Mouse (Mus musculus): ENCODE measurements around the gene Olfr985. TPM values are rescaled to one million over a fixed set of nuclear protein-coding genes. Genes with fewer than 3 reads are reported as not detected.

Gene Olfr985
- polyA plus RNA-seq (2014; fragmentation: Nextera tagmentation; extraction: Ambion mirVana): not detected in 2 replicates

DNA sequence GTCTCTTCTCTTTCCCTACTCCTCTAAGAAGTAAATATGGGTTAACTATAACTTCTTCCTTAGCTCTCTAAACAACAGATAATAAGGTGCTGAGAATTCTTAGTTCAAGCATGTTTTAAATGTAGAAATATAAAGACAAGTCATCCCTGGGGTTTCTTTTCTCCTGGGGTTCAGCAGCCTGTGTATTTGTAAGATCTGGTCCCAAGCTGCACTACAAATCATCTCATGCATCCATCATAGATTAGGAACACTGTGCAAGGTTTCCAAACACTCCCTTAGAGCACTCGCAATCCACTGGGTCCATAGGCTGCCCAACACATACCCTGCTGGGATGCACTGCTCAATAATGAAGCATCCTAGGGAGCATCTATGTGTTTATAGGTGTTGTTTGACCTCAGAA lies at the start of gene Olfr985:
TSS of gene Olfr985 (minus strand) at position 101 of the 400 bp plus-strand sequence.
- Histone ChIP-seq H3K36me3 (ENCODE audit: control insufficient read depth, insufficient read depth, low read length) (no peaks in the 10 kb centered on the region), H3K9ac (ENCODE audit: low read depth, low read length) (no peak within 1 kb of the TSS), H3K9me3 (ENCODE audit: control insufficient read depth, low read length) (no peaks in the 10 kb centered on the region), H3K4me3 (ENCODE audit: low read depth, low read length) (no peak within 1 kb of the TSS), H3K4me1 (replicated peaks; ENCODE audit: control insufficient read depth, insufficient read depth, low read length) (no peaks in the 10 kb centered on the region), H3K4me2 (no peak within 1 kb of the TSS), H3K27me3 (replicated peaks; ENCODE audit: control insufficient read depth, insufficient read depth, low read length) (no peaks in the 10 kb centered on the region), H3K27ac (ENCODE audit: low read depth, low read length) (no peak within 1 kb of the TSS)
- DNase-seq (ENCODE audit: low spot score) (no peak), ATAC-seq (replicated peaks; ENCODE audit: low FRiP score) (no peak)
- WGBS: 74% methylated on average over 1 of the region's 1 CpGs

DNA sequence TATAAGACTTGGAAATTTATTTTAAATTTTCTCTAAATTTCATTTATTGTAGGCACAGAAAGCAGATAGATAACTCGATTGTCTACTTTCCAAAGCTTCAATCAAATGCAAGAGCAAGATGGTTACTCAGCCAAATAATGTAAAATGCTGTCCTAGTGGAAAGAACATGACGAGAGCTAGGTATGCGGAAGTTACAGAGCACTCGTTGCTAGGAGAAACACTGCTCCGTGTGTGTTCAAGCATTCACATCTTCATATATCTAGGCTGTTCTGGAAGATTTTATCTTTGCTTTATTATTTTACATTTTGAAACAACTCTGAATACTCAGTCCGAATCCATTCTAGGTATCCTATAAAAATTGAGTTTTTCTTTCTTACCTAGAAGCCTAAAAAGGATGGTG lies 47.0 kb upstream of the Olfr985 start:
- Histone ChIP-seq H3K9ac (ENCODE audit: low read depth, low read length) (no peak overlapping the region), H3K27ac (ENCODE audit: low read depth, low read length) (no peak overlapping the region), H3K4me1 (replicated peaks; ENCODE audit: control insufficient read depth, insufficient read depth, low read length) (no peaks in the 10 kb centered on the region), H3K4me2 (no peak overlapping the region), H3K4me3 (ENCODE audit: low read depth, low read length) (no peak overlapping the region), H3K36me3 (ENCODE audit: control insufficient read depth, insufficient read depth, low read length) (no peaks in the 10 kb centered on the region), H3K9me3 (ENCODE audit: control insufficient read depth, low read length) (no peaks in the 10 kb centered on the region), H3K27me3 (replicated peaks; ENCODE audit: control insufficient read depth, insufficient read depth, low read length) (no peaks in the 10 kb centered on the region)
- ATAC-seq (replicated peaks; ENCODE audit: low FRiP score): no peak
- 80% methylated on average over 6 of the region's 6 CpGs for WGBS
- no peak for DNase-seq (ENCODE audit: low spot score)

DNA sequence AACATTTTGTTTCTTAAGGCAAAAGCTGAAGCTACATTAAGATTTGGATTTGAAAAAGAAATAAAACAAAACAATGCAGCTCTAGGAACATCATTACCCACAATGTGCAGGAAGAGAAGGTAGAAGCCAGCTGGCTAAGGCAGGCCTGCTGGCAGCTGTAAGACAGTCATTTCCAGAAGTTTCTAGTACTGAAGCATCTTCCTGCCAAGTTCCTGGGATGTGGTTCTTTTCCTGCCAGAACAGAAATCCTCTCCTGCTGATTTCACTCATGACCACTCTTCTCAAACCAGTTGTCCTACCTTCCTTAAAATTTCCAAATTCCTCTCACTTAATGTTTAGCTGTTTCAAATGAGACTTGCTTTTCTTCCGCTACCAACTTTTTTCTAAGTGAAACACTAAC lies 36.5 kb upstream of the Olfr985 start:
- H3K4me2 ChIP-seq: no peak overlapping the region
- no peak for ATAC-seq (replicated peaks; ENCODE audit: low FRiP score)
- H3K4me1 ChIP-seq (replicated peaks; ENCODE audit: control insufficient read depth, insufficient read depth, low read length): no peaks in the 10 kb centered on the region
- DNase-seq (ENCODE audit: low spot score): no peak
- no peaks in the 10 kb centered on the region for H3K27me3 ChIP-seq (replicated peaks; ENCODE audit: control insufficient read depth, insufficient read depth, low read length)
- H3K9ac ChIP-seq (ENCODE audit: low read depth, low read length): no peak overlapping the region
- 82% methylated on average over 1 of the region's 1 CpGs for WGBS
- H3K27ac ChIP-seq (ENCODE audit: low read depth, low read length): no peak overlapping the region
- H3K36me3 ChIP-seq (ENCODE audit: control insufficient read depth, insufficient read depth, low read length): no peaks in the 10 kb centered on the region
- no peaks in the 10 kb centered on the region for H3K9me3 ChIP-seq (ENCODE audit: control insufficient read depth, low read length)
- no peak overlapping the region for H3K4me3 ChIP-seq (ENCODE audit: low read depth, low read length)

DNA sequence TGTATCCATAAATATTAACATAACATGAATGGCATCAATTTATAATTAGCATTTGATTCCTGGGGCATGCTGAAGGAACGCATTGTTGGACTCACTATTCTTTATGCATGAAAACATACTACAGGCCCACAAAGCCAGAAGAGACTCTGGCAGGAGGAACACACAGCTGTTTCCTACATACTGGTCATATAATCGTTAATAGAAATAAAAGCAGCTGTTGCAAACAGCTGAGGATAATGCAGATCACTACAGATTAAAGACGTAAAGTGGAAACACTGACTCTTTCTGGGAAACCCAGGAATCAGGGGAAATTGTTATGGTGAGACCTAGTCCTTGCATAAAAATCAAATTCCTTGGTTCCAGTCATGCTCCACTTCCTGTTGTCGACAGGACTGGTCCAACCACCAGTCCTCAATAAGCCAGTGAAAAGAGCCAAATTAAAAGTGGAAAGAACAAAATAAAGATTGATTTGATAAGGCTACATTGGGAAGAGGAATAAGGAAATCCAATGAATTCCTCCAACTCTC lies 25.2 kb upstream of the Olfr985 start:
- Histone ChIP-seq H3K4me3 (ENCODE audit: low read depth, low read length) (no peak overlapping the region), H3K4me1 (replicated peaks; ENCODE audit: control insufficient read depth, insufficient read depth, low read length) (no peaks in the 10 kb centered on the region), H3K27me3 (replicated peaks; ENCODE audit: control insufficient read depth, insufficient read depth, low read length) (no peaks in the 10 kb centered on the region), H3K27ac (ENCODE audit: low read depth, low read length) (no peak overlapping the region), H3K36me3 (ENCODE audit: control insufficient read depth, insufficient read depth, low read length) (no peaks in the 10 kb centered on the region), H3K9me3 (ENCODE audit: control insufficient read depth, low read length) (no peaks in the 10 kb centered on the region), H3K9ac (ENCODE audit: low read depth, low read length) (no peak overlapping the region), H3K4me2 (no peak overlapping the region)
- ATAC-seq (replicated peaks; ENCODE audit: low FRiP score): no peak
- 79% methylated on average over 4 of the region's 4 CpGs for WGBS
- no peak for DNase-seq (ENCODE audit: low spot score)

DNA sequence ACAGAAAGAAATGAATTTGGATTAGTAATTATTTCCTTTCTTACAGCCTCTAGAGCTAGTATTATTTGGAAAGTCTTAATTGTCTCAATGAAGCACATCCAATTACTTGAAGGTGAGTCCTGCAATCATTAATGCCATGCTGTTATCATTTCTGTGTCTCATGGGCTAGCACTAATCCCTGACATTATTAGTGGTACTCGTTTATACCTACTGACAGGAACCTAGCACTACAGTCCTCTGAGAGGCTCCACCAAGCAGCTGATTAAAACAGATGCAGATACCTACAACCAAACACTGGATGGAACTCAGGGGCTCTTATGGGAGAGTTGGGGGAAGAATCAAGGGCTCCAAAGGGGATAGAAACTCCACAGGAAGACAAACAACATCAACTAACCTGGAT lies 11.6 kb upstream of the Olfr985 start:
- H3K4me3 ChIP-seq (ENCODE audit: low read depth, low read length): no peak overlapping the region
- H3K36me3 ChIP-seq (ENCODE audit: control insufficient read depth, insufficient read depth, low read length): no peaks in the 10 kb centered on the region
- DNase-seq (ENCODE audit: low spot score) (no peak), ATAC-seq (replicated peaks; ENCODE audit: low FRiP score) (no peak)
- no peaks in the 10 kb centered on the region for H3K27me3 ChIP-seq (replicated peaks; ENCODE audit: control insufficient read depth, insufficient read depth, low read length)
- no peaks in the 10 kb centered on the region for H3K4me1 ChIP-seq (replicated peaks; ENCODE audit: control insufficient read depth, insufficient read depth, low read length)
- H3K4me2 ChIP-seq: no peak overlapping the region
- no peak overlapping the region for H3K27ac ChIP-seq (ENCODE audit: low read depth, low read length)
- no peak overlapping the region for H3K9ac ChIP-seq (ENCODE audit: low read depth, low read length)
- no peaks in the 10 kb centered on the region for H3K9me3 ChIP-seq (ENCODE audit: control insufficient read depth, low read length)
- WGBS: 67% methylated on average over 1 of the region's 1 CpGs

DNA sequence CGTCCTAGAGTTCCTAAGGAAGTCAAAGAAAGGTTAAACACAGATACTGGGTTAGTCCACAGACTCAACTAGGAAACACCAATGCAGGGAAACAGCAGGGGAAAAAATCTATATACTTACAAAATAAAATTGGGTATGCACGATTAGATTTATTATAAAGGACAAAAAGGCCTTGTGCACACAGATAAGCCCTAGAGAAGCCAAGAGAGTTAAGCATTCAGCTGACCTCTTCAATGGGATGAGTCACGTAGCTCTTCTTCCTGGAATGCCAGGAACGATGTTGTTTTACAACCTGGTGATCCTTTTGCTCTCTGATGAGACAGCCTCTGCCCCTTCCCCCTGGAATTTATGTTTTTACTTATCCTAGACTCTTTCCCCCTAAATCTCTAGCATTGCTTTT lies 9.5 kb upstream of the Olfr985 start:
- Histone ChIP-seq H3K4me1 (replicated peaks; ENCODE audit: control insufficient read depth, insufficient read depth, low read length) (no peaks in the 10 kb centered on the region), H3K9me3 (ENCODE audit: control insufficient read depth, low read length) (no peaks in the 10 kb centered on the region), H3K36me3 (ENCODE audit: control insufficient read depth, insufficient read depth, low read length) (no peaks in the 10 kb centered on the region), H3K27me3 (replicated peaks; ENCODE audit: control insufficient read depth, insufficient read depth, low read length) (no peaks in the 10 kb centered on the region), H3K9ac (ENCODE audit: low read depth, low read length) (no peak overlapping the region), H3K4me3 (ENCODE audit: low read depth, low read length) (no peak overlapping the region), H3K4me2 (no peak overlapping the region), H3K27ac (ENCODE audit: low read depth, low read length) (no peak overlapping the region)
- no peak for DNase-seq (ENCODE audit: low spot score)
- no peak for ATAC-seq (replicated peaks; ENCODE audit: low FRiP score)
- WGBS: 56% methylated on average over 4 of the region's 4 CpGs

DNA sequence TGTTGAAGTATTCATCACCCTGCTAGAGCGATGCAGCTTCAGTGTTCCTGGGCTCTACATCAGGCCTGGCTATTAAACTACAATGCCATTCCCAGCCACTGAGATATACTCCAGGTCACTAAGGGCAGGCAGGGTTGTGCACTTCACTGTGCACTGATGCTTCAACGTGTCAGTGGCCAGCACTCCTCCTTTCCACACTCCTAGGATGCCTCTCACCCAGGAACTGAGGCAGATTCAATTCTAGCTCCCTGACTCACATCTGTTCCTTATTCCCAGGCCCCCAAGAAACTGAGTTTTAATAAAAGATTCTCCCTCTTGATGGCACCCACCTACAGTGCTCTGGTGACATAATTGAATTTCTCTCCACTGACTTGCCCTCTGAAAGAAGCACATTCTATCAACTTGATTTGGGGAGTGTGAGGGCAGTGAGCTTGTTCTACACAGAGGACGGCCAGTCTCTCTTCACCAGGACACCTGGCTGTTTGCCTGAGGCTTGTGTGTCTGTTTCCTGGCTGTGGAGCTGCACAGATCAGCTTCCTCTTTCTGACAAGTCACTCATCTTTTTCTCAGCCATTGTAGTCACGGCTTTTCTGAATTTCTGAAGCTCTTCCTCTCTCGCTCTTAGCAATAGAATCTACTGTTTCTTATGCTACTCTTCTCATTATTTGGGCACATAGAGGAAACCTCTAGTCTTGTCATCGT lies 7.2 kb upstream of the Olfr985 start:
- H3K4me1 ChIP-seq (replicated peaks; ENCODE audit: control insufficient read depth, insufficient read depth, low read length): no peaks in the 10 kb centered on the region
- no peak overlapping the region for H3K27ac ChIP-seq (ENCODE audit: low read depth, low read length)
- H3K9ac ChIP-seq (ENCODE audit: low read depth, low read length): no peak overlapping the region
- H3K4me3 ChIP-seq (ENCODE audit: low read depth, low read length): no peak overlapping the region
- DNase-seq (ENCODE audit: low spot score) (no peak), ATAC-seq (replicated peaks; ENCODE audit: low FRiP score) (no peak)
- 63% methylated on average over 6 of the region's 6 CpGs for WGBS
- H3K27me3 ChIP-seq (replicated peaks; ENCODE audit: control insufficient read depth, insufficient read depth, low read length): no peaks in the 10 kb centered on the region
- no peaks in the 10 kb centered on the region for H3K9me3 ChIP-seq (ENCODE audit: control insufficient read depth, low read length)
- H3K4me2 ChIP-seq: no peak overlapping the region
- H3K36me3 ChIP-seq (ENCODE audit: control insufficient read depth, insufficient read depth, low read length): no peaks in the 10 kb centered on the region

DNA sequence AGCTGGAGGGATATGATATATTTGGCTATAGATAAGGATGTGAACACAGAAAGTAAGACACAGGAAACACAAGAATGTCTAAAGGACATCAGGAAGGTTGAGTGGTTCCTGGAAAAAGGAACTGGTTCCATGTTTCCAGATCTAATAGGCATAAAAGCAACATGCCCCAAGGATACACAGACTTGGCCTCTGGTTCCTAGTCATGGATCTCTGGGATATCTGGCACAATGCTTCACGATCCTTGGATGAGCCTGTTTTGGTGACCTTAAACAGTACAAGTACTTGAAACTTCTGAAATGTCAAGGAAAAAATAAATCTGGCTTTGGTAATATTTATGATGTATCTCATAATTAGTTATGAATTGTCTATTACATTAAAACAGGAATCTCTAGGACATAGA lies 572 bp upstream of the Olfr985 start:
- DNase-seq (ENCODE audit: low spot score): no peak
- H3K27ac ChIP-seq (ENCODE audit: low read depth, low read length): no peak overlapping the region
- 73% methylated on average over 1 of the region's 1 CpGs for WGBS

DNA sequence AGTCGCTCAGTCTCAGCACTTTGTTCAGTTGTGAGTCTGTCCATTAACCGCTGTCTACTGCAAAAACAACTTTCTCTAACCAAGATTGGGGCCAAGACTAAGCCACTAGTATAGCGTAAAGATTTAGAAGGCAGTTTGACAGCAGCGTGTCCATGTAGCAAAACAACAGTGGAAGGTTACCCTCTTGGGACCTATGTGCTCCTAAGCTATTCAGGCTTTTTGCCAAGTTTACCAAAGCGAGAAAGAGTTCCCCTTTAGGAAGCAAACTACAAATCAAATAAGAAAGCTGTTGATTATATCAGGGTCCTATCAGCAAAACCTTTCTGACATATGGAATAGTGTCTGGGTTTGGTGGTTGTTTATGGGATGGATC lies 12.7 kb downstream of the Olfr985 start:
- H3K4me3 ChIP-seq (ENCODE audit: low read depth, low read length): no peak overlapping the region
- H3K27me3 ChIP-seq (replicated peaks; ENCODE audit: control insufficient read depth, insufficient read depth, low read length): no peaks in the 10 kb centered on the region
- H3K4me2 ChIP-seq: no peak overlapping the region
- no peaks in the 10 kb centered on the region for H3K4me1 ChIP-seq (replicated peaks; ENCODE audit: control insufficient read depth, insufficient read depth, low read length)
- ATAC-seq (replicated peaks; ENCODE audit: low FRiP score) (no peak), DNase-seq (ENCODE audit: low spot score) (no peak)
- H3K9ac ChIP-seq (ENCODE audit: low read depth, low read length): no peak overlapping the region
- H3K9me3 ChIP-seq (ENCODE audit: control insufficient read depth, low read length): no peaks in the 10 kb centered on the region
- 79% methylated on average over 5 of the region's 5 CpGs for WGBS
- H3K27ac ChIP-seq (ENCODE audit: low read depth, low read length): no peak overlapping the region
- no peaks in the 10 kb centered on the region for H3K36me3 ChIP-seq (ENCODE audit: control insufficient read depth, insufficient read depth, low read length)

More for the DNA sequence above, 572 bp upstream of the Olfr985 start:
- H3K27me3 ChIP-seq (replicated peaks; ENCODE audit: control insufficient read depth, insufficient read depth, low read length): no peaks in the 10 kb centered on the region
- no peak overlapping the region for H3K4me3 ChIP-seq (ENCODE audit: low read depth, low read length)
- no peaks in the 10 kb centered on the region for H3K9me3 ChIP-seq (ENCODE audit: control insufficient read depth, low read length)
- no peak for ATAC-seq (replicated peaks; ENCODE audit: low FRiP score)
- H3K4me2 ChIP-seq: no peak overlapping the region
- no peak overlapping the region for H3K9ac ChIP-seq (ENCODE audit: low read depth, low read length)
- H3K36me3 ChIP-seq (ENCODE audit: control insufficient read depth, insufficient read depth, low read length): no peaks in the 10 kb centered on the region
- H3K4me1 ChIP-seq (replicated peaks; ENCODE audit: control insufficient read depth, insufficient read depth, low read length): no peaks in the 10 kb centered on the region
